Mouse (Mus musculus) olfactory bulb, adult 2 months (tissue): ENCODE results near the gene Mrpl53.

Experiments used
- CTCF ChIP-seq: fragments of 200-500 bp; IDR thresholded peaks from 2 replicates; pipeline ENCODE4 v1.5.1; 2012; ENCODE audit warnings: low read depth, mild to moderate bottlenecking, low read length, moderate library complexity; ENCODE audit not compliant: insufficient read depth
- POLR2A ChIP-seq: fragments of 200-500 bp; IDR thresholded peaks from 2 replicates; pipeline ENCODE4 v1.6.1; 2012; ENCODE audit warnings: mild to moderate bottlenecking, low read depth, low read length, moderate library complexity; ENCODE audit not compliant: insufficient read depth

DNA sequence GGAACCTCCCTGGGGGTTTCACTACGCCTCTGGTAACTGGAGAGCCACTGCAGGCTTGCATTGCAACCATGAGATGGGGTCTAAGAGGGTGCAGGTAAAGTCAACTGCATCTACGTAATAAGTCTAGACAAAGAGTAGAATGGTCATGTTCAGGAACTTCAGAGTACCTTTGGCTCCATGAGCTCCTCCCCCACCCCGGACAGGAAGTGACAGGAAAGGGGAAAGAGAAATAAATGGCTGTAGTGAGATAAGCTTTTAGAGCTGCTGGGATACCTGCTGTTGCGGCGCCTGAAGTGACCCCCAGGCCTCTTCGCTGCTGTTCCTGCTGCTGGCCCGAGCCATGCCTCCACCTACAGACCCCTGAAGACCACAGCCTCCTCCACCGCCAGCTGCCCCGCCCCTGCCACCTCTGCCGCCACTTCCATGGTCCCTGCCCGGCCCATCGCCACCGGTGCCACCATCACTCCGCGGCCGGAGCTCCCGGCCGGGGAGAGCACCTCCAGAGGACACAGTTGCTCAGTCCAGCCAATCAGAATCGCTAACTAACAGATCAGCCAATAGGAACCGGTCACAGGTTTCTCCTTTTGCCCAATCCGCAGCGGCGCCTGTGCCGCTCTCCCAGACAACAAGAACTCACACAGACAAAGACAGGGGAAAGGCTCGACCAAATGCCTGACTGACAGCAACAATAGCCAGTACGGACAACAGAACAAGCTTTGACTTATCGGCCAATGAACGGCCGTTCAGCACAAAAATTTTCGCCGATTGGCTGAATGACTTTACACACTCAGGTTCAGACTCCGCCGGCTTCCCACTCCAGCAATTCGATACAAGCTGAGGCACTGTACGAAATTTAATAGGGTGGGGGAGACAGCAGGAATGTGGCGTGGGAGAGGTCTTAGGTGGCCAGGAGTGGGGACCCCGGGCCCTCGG, 12.4 kb downstream of the Mrpl53 start, which contains the start of gene Wbp1:
- no peak for TF ChIP-seq CTCF
- TF ChIP-seq POLR2A, result peak; percentile 79
